Mouse (Mus musculus): ENCODE data around the gene Trip11.
"Not testable (repeated sequence)": the region's sequence is repeated elsewhere in the genome, so short reads cannot be mapped to it uniquely, and the experiment has no call there.

Gene Trip11

DNA sequence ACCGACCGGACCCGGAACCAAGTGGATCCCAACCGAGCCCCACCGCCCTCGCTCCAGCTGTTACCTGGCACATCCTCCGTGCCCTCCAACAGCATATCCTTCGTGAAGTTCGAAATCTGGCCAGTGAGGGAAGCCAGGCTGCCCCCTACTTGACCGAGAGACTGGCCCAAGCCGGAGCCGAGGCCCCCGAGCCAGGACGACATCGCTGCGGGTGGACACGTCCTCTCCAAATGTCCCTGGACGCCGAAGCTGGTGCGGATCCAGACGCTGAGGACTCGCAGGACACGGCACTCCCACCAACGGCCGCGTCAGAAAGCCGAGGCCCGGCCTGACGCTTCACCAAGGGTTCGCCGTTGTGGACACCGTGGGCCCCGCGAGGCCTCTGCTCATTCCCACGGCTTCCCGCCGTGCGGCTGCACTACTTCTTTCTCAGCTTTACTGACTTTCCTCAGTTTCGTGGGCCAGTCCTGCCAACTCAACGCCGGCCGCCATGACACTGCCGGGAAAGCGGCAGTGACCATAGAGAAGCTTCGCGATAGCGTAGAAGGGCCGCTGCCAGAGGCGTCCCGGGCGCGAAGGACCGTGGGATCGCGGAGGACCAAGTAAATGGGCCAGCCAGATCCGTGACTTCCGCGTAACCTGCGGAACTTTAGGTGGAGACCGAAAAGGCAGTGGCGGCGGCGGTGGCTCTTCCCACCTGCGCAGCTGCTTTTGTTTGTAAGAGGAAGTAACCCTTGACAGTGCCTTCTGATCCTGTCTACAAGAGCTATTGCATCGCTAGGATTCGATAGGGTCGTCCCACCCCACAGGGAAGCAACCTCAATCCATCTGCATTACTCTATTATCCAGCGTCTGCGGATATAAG lies at the start of gene Trip11:
Gene Trip11 (minus strand): TSS at position 642 of the 865 bp plus-strand sequence.
- DNase-seq (ENCODE audit: low spot score) = peak; percentile 83

DNA sequence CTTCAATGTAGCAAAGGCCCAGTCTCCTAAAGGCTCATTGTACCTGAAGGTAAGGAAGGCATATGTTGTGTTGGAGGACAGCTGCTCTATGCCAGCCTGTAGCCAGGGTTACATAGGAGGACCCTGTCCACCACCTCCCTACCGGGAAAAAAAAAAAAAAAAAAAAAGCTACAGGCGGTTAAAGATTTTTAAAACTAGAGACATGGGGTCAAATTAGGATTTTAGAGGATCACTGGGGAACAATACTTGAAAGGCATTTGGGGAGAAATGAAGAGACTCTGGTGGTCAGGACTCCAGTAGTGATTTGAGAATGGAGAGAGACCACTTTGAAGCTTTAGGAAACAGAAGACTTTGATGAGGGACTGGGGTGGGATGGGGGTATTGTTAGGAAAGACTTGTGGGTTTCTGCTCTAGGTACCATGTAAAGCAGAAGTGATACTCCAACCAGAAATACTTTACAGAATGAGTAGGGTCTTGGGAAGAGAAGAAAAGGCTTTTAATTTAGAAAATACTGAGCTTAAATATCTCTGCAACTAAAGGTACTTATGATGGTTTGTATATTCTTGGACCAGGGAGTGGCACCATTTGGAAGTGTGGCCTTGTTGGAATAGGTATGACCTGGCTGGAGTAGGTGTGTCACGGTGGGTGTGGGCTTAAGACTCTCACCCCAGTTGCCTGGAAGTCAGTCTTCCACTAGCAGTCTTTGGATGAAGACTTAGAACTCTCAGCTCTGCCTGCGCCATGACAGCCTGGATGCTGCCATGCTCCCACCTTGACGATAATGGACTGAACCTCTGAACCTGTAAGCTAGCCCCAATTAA lies 46.1 kb upstream of the Trip11 start:
- DNase-seq (ENCODE audit: low spot score) = not testable (repeated sequence)

DNA sequence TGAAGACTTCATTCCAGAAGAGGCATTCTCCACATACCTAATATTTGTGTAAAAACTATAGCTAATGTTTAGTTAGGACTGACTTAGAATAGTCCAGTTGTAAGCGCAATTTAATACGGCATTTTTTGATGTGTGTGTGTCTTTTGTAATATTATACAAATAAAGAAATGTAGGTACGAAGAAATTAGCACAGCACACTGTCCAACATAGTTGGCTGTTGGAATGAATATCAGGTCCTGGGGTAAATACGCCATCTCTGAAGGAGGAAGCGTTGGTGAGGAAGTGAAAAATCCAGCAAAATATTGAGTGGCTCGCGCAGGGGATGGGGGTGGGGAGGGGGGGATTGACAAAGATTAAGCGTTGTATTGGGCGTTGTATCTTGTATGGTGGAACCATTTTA lies 45.5 kb upstream of the Trip11 start:
- DNase-seq (ENCODE audit: low spot score) = no peak

DNA sequence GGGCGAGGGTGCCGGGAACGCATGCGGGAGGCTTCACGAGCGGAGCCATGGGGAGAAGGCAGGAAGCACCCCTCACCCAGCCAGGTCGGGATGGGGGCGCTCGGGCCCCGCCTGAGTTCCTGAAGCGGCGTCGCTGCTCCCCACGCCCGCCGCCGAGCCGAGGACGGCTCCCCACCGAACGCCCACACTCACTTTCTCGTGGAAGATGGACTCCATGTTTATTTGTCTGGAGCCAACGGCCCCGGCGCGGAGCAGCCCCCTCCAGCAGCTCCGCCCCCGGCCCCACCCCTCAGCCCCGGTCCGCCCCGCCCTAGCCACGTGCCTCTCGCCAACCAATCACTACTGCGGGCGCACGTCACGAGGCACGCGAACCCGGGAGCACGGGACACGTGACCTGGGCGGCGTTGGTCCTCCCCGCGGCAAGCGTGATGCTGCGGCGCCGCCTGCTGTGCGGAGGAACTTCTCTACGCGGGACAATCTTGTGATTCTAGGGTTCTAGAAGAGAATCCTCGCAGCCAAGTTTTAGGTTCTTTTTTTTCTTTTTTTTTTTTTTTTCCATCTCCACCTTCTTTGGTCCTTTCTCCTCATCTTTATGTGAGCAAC lies 45.0 kb upstream of the Trip11 start, which contains the start of gene Atxn3:
Gene Atxn3 (minus strand): TSS at position 305 of the 603 bp plus-strand sequence.
- peak; percentile 91 for DNase-seq (ENCODE audit: low spot score)

DNA sequence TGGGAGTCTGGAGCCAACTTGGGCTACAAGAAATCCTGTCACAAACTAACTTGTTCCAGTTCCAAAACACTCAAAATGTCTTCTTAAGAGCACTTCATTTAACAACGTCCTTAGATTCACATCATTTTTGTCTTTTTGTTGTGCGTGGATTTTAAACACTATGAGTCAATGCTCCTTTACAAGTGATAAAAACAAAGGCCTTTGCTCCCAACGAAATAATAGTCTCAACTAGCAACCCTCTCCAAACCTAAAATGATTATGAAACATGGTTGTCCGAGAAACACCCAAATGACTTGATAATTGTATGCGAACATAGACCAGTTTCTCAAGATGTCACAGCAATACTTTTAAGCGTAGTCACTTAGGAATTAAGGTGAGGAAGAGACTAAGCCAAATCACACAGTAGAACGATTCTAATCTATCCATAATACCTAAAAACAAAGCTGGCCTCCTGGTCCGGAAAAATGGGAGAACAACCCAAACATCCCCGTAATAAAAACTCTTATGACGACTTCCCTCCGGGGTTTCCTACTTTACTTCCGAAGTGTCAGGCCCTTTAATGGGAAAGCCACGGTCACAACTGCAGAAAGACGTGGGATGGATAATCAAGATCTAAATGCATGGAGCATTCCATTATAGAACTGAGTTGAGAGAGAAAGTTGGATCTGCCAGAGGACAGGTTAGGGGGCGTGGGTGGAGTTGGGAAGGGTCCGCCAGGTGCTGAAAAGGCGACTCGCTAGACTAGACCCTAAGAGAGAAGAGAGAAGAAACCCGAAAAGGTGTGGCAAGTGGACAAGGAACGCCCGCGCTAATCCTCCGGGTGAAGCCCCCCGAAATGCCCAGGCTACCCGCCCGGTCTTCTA lies 44.2 kb upstream of the Trip11 start:
- DNase-seq (ENCODE audit: low spot score) = no peak

DNA sequence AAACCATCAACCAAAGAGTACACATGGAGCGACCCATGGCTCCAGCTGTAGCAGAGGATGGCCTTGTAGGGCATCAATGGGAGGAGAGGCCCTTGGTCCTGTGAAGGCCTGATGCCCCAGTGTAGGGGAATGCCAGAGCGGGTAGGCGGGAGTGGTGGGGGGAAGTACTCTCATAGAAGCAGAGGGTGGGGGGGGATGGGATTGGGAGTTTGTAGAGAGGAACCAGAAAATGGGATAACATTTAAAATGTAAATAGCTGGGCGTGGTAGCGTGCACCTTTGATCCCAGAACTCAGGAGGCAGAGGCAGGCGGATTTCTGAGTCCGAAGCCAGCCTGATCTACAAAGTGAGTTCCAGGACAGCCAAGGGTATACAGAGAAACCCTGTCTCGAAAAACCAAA lies 42.8 kb upstream of the Trip11 start:
- not testable (repeated sequence) for DNase-seq (ENCODE audit: low spot score)

DNA sequence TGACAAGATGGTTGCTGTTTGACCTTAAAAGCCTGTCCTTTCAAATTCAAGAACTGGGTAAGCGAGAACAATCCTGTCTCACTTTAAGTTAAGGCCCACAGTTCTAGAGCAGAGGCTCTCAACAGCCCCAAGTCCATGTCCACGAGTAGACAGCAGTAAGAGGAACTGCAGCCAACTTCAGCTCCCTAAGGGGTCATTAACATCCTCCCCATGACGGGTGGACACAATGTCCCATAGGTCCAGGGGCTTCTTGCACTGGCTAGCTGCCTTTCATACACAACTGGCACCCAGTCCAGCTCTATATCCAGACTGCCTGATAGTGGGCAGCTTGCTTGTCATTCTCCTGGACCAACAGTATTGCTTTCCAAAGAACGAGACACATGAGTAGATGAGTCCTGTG lies 35.7 kb upstream of the Trip11 start:
- no peak for DNase-seq (ENCODE audit: low spot score)

DNA sequence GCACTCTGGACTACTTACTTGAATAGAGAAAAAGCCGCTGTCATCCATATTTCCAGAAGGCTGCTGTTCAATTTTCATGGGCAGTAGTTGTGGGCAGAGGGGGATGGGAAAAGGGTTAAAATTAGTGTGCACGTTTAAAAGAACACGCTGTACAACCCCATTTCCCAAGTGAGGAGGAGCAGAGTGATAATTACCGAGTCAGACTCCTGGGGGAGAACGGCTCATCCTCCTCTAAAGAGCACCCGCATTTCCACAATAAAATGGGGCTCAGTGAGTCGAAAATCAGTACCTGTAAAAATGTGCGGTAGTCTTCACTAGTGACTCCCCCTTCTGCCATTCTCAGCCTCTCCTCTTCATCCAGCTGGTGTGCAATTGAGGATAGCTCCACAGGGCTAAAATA lies 34.9 kb upstream of the Trip11 start:
- no peak for DNase-seq (ENCODE audit: low spot score)

DNA sequence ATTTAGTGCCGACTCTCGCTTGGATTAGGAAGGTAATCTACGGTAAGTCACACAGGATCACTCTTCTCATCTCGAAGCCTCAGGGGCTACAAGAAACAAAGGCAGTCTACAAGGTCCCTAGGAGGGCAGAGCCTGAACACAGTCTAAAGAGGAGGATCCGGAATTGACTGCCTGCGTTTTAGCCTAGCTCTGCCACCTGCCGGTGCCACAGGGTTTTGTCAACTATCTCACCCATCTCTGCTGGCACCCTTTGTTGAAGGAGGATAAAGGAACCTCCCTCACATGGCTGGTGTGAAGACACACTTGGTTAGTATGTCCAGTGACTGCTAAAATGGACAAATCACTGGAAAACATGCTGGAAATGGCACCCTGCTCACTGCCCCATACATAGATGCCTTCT lies 24.5 kb upstream of the Trip11 start:
- DNase-seq (ENCODE audit: low spot score) = no peak

DNA sequence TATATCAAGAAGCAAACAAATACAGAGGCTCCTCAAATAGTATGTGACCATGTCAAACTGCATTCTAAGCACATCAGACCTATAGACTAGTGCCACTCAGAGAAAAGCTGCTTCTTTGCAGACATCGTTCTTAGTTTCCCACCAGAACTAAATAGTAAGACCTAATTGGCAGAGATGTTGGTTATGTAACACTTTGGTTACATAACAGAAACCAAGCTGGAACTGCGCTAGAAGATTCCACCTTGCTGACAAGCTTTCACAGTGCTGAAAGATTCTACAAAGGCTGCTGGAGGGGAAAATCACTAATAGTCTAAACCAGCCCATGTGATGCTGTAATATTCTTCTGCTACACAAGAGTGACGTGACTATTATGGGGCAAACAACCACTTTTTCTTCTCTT lies 22.2 kb upstream of the Trip11 start:
- DNase-seq (ENCODE audit: low spot score) = no peak

DNA sequence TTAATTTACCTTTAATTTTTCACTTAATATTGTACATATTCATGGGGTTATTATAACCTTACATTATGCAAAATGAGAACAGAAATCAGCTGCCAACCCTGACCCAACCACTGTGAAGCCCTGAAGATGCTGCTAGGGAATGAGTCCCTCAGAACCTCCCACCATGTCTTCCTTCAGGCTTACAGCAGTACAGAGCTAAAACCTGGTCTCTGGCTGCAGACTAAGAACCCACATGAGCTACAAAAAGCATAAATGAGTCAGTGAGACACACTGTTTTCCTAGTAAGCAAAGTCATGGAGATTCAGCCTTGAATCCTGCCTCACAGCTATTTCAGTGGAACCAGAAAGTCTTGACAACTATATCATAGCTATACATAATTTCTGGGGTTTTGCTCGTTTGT lies 15.4 kb upstream of the Trip11 start:
- no peak for DNase-seq (ENCODE audit: low spot score)

DNA sequence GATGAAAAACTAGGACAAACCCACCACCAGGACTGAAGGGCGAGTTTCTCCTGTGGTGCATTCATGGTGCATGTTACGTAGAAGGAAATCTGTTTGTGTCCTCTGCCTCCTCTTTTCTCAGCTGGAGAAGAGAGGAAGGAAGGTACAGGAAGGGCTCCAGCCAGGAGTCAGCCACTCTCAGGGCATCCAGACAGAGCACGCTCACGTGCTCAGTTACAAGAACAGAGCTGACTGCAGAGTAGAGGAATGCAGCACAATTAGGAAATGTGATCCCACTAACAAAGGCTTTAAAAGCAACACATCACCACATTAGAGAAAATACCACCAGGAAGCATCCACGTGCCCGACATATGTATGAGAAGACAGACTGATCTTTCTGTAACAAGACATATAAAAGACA lies 9.2 kb upstream of the Trip11 start:
- DNase-seq (ENCODE audit: low spot score) = no peak

DNA sequence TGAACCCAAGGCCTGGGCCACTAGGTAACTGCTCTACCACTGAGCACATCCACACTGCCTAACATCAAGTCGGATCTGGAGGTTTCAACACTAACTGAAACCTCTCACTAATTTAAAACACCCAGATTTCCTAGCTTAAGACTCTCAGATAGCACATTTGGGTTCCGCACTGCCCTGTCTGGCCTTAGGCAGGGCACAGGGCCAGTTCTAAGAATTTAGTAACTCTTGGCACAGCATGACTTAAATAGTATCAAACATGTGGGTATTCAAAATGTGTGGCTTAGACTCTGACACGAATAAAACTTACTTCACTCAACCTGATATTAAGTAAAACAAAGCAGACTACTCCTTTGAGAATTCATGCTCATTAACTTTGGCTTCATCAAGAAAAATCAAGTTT lies 6.8 kb upstream of the Trip11 start:
- no peak for DNase-seq (ENCODE audit: low spot score)

DNA sequence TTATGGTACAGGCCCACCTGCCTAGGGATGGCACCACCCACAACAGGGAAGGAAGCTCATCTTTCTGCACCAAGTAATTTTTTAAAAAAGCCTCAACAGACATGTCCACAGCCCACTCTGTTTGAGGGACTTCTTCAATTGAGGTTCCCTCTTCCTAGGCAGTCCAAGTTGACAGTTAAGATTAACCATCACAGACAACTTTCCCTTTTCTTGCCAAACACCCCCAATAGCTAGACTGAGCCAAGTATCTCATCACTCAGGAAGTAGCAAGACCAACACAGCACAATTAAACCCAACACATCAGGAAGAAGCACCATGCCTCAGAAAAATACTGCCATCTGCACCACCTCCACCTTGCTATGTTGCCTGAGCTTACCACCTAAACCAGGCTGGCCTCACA lies 4.1 kb upstream of the Trip11 start:
- no peak for DNase-seq (ENCODE audit: low spot score)

DNA sequence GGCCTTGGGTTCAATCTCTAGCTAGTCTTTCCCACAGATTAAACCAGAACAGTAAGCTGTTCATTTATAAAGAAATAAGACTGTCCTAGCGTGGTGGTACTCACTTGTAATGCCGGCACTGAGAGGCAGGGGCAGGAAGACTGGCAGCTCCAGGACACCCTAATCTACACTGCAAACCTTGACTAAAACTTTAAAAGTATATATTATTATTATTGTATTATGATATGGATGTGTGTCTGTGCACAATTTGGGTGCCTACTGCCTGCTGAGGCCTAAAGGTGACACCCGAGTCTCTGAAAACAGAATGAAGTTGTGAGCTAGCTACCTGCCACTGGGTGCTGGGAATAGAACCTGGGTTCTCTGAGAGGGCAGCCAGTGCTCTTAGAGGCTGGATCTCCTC lies 1.7 kb downstream of the Trip11 start:
- no peak for DNase-seq (ENCODE audit: low spot score)

DNA sequence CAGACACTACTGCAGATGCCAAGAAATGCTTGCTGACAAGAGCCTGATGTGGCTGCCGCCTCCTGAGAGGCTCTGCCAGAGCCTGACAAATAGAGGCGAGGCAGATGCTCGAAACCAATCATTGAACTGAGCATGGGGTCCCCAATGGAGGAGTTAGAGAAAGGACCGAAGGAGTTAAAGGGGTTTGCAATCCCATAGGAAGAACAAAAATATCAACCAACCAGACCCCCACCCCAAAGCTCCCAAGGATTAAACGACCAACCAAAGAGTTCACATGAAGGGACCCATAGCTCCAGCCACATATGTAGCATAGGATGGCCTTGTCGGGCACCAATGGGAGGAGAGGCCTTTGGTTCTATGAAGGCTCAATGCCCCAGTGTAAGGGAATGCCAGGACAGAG lies 2.7 kb downstream of the Trip11 start:
- no peak for DNase-seq (ENCODE audit: low spot score)

DNA sequence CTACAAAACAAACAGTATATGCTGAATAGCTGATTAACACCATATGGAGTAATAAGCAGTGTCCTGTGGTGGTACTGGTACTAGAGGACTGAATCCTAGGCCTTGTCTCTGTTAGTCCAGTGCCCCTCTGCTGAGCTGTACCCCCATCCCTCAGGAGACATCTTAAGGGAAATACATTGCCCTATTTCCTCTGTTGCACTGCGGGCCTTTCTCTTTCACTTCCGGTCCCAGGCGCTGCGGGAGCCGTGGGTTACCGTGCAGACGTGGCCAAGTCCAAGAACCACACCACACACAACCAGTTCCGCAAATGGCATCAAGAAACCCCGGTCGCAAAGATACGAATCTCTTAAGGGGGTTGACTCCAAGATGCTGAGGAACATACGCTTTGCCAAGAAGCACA lies 7.2 kb downstream of the Trip11 start:
- no peak for DNase-seq (ENCODE audit: low spot score)

DNA sequence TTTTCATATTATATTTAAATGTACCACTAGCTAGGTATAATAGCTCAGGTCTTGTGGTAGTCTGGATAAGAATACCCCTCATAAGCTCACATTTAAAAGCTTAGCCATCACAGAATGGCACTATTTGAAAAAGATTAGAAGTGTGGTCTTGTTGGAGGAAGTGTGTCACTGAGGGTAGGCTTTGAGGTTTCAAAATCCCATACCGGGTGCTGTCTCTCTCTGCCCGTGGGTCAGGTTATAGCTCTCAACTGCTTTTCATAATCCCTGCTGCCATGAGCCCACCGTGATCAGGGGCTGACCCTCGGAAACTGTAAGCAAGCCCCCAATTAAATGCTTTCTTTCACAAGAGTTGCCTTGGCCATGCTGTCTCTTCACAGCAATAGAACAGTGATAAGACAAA lies 8.2 kb downstream of the Trip11 start:
- no peak for DNase-seq (ENCODE audit: low spot score)

DNA sequence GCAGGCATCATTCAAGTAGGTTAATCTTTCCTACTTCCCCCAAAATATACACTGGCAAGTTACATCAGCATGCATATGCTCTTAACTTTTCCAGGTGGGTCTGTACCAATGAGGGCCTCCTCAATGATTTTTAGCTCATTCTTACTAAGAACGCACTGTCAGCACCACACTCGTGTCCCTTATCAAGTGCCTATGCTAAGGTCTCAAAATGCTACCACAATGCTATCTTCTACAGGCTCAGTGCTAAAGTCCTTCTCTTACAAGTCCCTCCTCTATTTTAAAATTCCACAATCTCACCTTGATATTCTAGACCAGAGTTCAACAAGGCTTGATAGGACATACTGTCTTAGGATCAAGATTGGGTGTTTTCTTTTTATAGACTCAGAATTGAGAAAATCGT lies 8.9 kb downstream of the Trip11 start:
- DNase-seq (ENCODE audit: low spot score) = no peak

DNA sequence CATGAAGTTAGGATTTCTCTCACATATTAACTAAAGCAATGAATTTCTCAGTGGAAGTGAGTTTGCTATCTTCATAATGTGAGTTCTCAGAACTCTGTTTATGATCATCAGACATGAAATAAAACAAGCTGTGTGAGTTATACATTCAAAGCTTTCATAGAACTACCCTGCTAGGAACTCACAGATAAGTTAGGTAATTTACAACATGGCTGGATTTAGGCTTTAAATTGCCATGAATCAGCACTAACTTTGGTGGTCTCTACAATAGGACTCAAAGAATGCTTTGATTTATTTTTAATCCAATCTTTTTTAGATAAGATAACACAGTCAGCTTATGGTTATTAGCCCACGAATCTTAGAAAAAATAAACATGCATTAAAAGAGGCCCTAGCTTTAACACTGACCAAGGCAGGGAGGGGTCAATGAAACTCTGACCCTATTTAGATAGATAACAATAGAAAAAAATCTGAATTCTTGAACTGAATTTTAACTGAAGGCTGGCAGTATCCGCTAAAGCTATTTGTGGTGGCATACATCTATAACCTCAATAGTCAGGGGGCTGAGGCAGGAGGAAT lies 13.3 kb downstream of the Trip11 start:
- no peak for DNase-seq (ENCODE audit: low spot score)

DNA sequence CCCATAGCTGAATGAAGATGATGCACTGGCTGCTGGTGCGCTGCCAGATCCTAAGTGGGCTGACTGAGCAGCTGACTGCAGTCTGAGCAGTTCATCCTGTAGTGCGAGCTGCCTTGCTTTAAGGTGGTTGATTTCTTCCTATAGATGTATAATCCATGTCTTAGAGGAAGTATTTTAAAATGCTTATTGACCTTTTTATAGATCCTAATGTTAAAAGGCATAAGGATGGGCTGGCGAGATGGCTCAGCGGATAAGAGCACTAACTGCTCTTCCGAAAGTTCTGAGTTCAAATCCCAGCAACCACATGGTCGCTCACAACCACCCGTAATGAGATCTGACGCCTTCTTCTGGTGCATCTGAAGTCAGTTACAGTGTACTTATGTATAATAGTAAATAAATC lies 14.1 kb downstream of the Trip11 start:
- no peak for DNase-seq (ENCODE audit: low spot score)

DNA sequence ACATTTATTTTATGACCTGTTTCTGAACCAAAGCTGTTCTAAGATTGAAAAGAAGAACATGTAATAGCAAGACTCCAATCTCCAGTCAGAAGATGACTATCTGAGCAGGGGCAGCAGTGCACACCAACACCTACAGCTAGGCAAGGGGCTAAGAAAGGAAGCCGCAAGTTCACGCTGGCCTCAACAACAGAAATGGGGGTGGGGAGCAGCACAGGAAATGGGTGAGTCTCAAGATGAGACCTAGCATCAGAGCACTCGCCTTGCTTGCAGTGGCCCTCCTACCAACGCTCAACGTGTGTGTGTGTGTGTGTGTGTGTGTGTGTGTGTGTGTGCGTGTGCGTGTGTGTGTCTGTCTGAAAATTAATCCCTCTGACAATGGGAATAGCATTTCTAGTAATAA lies 16.0 kb downstream of the Trip11 start:
- DNase-seq (ENCODE audit: low spot score) = no peak

All from ovary, postnatal 10 days (tissue).